Mouse (Mus musculus): Measurements from ENCODE around the gene Gm3952. TPM values are rescaled to one million over a fixed set of nuclear protein-coding genes. Genes with fewer than 3 reads are reported as not detected.

Gm3952 gene
- polyA plus RNA-seq, 1 experiment, result not detected

DNA sequence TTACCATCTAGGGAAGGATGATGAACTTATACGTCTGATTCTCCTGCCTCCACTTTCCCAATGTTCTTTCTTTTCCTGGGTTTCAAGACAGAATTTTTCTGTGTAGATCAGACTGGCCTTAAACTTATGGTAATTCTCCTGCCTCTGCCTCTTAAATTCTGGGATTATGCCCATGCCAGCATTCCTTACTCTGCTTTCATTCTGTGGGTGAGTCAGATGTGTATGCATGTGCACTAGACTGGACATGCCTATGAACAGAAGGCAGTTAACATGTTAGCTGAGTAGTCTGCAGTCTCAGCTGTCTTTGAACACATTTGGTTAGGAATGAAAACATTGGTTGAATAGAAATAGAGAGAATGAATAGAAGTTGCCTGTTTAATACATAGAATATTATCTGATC lies 94.1 kb downstream of the Gm3952 start:
- no peak overlapping the region for H3K4me3 ChIP-seq (ENCODE audit: insufficient read depth, low read length)
- H3K27ac ChIP-seq (ENCODE audit: insufficient read depth, low read depth, low read length), result no peak overlapping the region
- peaks cover 16% of the 10 kb centered on the region for H3K4me1 ChIP-seq (ENCODE audit: control insufficient read depth, insufficient read depth, low read length)
- no peak for TF ChIP-seq POLR2A (IDR thresholded peaks at IDR 0.05; ENCODE audit: borderline replicate concordance, low read depth, low read length)
- no peak for TF ChIP-seq CTCF (IDR thresholded peaks at IDR 0.05; ENCODE audit: low read depth, low read length)

DNA sequence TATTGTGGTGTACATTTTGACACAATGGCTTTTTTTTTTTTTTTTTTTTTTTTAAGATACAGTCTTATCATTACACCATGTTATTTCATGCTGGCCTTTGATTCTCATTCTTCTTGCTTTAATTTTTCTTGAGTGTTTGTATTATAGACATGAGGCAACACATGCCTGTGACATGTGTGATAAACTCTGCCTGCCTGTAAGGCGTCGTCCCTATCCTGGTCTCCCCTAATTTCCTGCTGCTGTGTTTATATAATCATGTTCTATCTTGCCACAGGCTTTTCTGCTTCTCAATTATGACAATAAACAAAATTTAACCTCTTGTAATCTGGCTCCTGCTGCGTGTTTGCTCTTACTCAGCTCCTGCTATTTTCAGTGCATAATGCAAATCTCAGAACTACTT lies 100.5 kb downstream of the Gm3952 start:
- Histone ChIP-seq H3K4me1 (ENCODE audit: control insufficient read depth, insufficient read depth, low read length) (peaks cover 26% of the 10 kb centered on the region), H3K27ac (ENCODE audit: insufficient read depth, low read depth, low read length) (no peak overlapping the region), H3K4me3 (ENCODE audit: insufficient read depth, low read length) (no peak overlapping the region)
- TF ChIP-seq CTCF (IDR thresholded peaks at IDR 0.05; ENCODE audit: low read depth, low read length) (no peak), POLR2A (IDR thresholded peaks at IDR 0.05; ENCODE audit: borderline replicate concordance, low read depth, low read length) (no peak)

- Histone ChIP-seq H3K27ac (ENCODE audit: insufficient read depth, low read depth, low read length) (no peak overlapping the region), H3K4me1 (ENCODE audit: control insufficient read depth, insufficient read depth, low read length) (peaks cover 27% of the 10 kb centered on the region), H3K4me3 (ENCODE audit: insufficient read depth, low read length) (no peak overlapping the region)
- TF ChIP-seq POLR2A (IDR thresholded peaks at IDR 0.05; ENCODE audit: borderline replicate concordance, low read depth, low read length) (no peak), CTCF (IDR thresholded peaks at IDR 0.05; ENCODE audit: low read depth, low read length) (no peak)
Measured at GRCm38 (mm10) chr8:128696701-128697397, 101.6 kb downstream of the Gm3952 start.

Other genes starting within 250 kb of the Gm3952 start
- gene Itgb1, start 113.0 kb downstream of the Gm3952 start, polyA plus RNA-seq (2012; ENCODE audit: insufficient read depth, insufficient read length, missing spikeins), result 256 and 284 TPM in 2 replicates

Data from bone marrow macrophage, adult 2 months (primary cell).